Mouse (Mus musculus) forebrain, embryonic 12.5 days (tissue): Measurements from ENCODE around the gene Shld2. TPM values are rescaled to one million over a fixed set of nuclear protein-coding genes. Genes with fewer than 3 reads are reported as not detected.

Experiments used
- ATAC-seq: fragments of 200-750 bp; cut with Nextera tagmentation; 2 replicates; pipeline ENCODE4 v1.8.0; 2017; ENCODE audit warnings: moderate TSS enrichment; ENCODE audit not compliant: low FRiP score
- H3K27ac ChIP-seq: fragments of 300-500 bp; sonication (generic); 2 replicates; pipeline ENCODE4 v1.5.1; 2016; ENCODE audit warnings: mild to moderate bottlenecking
- H3K27me3 ChIP-seq: fragments of 300-500 bp; sonication (generic); 2 replicates; pipeline ENCODE4 v1.6.1; 2016; ENCODE audit warnings: mild to moderate bottlenecking
- H3K36me3 ChIP-seq: fragments of 300-500 bp; sonication (generic); replicated peaks from 2 replicates; pipeline ENCODE4 v1.6.1; 2016; ENCODE audit warnings: mild to moderate bottlenecking
- H3K4me1 ChIP-seq: fragments of 300-500 bp; sonication (generic); 2 replicates; pipeline ENCODE4 v1.6.1; 2016
- H3K4me2 ChIP-seq: fragments of 300-500 bp; sonication (generic); 2 replicates; pipeline ENCODE4 v1.6.1; 2016; ENCODE audit warnings: mild to moderate bottlenecking, moderate library complexity
- H3K4me3 ChIP-seq: fragments of 300-500 bp; sonication (generic); replicated peaks from 2 replicates; pipeline ENCODE4 v1.5.1; 2016; ENCODE audit warnings: mild to moderate bottlenecking
- H3K9ac ChIP-seq: fragments of 300-500 bp; sonication (generic); 2 replicates; pipeline ENCODE4 v1.6.1; 2016; ENCODE audit warnings: mild to moderate bottlenecking
- H3K9me3 ChIP-seq: fragments of 300-500 bp; sonication (generic); 2 replicates; pipeline ENCODE4 v1.6.1; 2016
- WGBS: fragments of 180-500 bp; shearing (Covaris S2); methylation state at CpG from one replicate; pipeline ENCODE4 v1.1.7; 2016; 5-methylcytosine and 5-hydroxymethylcytosine counted together
- polyA plus RNA-seq: library from polyadenylated mRNA; unstranded; fragments of >200 nt; fragmentation: Nextera tagmentation; extraction: Ambion mirVana; gene quantifications from 2 replicates; pipeline ENCODE4 v1.2.1, GENCODE M21; 2016

The Shld2 gene
- polyA plus RNA-seq, 1 experiment from 2014 or later: 11.0 TPM

DNA sequence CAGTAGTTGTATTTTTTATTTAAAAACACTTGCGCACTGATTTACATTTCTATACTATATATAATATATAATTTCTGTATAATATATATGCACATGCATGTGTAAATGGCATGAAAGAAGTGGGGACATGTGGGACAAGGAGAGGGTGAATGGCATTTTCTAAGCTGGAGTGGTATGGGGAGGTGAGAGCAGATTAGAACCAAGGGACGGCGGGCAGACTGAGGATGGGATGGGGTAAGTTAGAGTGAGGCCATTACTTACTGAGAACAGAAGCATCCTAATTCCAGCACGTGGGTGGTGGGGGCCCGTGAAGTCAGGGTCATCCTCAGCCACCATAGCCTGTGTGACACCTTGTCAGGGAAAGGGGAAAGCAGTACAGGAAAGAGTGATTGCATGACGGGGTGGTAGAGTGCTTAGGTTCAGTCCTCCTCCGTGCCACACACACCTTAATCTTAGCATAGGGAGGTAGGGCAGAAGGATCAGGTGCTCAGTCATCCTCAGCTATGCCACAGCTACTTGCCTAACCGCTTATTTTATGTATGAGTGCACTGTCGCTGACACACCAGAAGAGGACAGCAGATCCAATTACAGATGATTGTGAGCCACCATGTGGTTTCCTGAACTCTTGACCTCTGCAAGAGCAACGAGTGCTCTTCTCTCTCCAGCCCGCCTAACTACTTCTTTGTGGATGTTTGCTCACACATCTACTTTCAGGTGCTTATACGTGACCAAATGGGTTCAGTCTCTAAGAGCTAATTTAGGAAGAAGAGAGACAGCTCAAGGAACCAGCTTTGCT is 35.7 kb upstream of the Shld2 start:
- Histone ChIP-seq H3K9me3 (no peaks in the 10 kb centered on the region), H3K9ac (no peak overlapping the region), H3K4me2 (no peak overlapping the region), H3K4me3 (no peak overlapping the region), H3K27ac (no peak overlapping the region), H3K36me3 (peaks cover 32% of the 10 kb centered on the region), H3K4me1 (no peaks in the 10 kb centered on the region), H3K27me3 (no peaks in the 10 kb centered on the region)
- 63% methylated on average over 12 of the region's 12 CpGs for WGBS
- ATAC-seq: no peak

DNA sequence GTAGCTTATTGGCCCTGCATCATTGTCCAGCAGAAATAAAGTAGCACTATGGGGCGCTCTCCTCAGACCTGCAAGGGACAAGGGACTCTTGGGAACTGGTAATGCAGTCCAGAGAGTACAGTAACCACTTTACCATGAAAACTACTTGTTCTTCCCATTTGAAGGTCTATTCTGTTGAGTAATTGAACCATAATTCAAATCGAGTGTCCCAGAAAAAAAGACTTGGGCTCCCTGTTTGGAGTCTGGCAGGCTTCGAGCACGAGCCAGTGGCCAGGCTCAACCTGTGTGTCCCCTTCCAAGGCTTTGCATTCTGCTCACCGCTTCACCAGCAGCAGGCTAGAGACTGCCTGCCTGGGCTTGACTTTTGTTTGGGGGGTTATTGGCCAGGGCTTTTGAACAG is 34.1 kb upstream of the Shld2 start:
- peaks cover 42% of the 10 kb centered on the region for H3K36me3 ChIP-seq

DNA sequence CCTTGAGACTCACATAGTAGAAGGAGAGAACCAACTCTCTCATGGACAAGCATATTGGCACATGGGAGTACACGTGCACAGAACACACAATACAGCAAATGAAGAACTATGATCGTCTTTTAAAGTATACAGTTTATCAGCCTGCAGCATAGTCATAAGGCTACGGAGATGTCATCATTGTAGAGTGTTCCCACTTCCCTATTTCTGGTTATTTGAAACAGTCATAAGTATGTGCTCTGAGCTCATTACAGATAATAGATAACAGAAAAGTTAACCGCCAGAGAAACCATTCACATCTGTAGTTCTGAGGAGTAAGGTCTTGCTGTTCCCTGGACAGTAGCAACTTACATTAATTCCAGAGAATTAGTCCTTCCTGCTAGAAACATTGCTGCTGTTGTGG is 32.8 kb upstream of the Shld2 start:
- ATAC-seq: no peak
- WGBS: 91% methylated on average over 4 of the region's 4 CpGs

More for the DNA sequence above, 34.1 kb upstream of the Shld2 start:
- H3K4me1 ChIP-seq: no peaks in the 10 kb centered on the region
- H3K4me2 ChIP-seq: no peak overlapping the region
- no peak for ATAC-seq
- no peak overlapping the region for H3K27ac ChIP-seq
- no peaks in the 10 kb centered on the region for H3K9me3 ChIP-seq
- no peaks in the 10 kb centered on the region for H3K27me3 ChIP-seq
- 87% methylated on average over 5 of the region's 5 CpGs for WGBS
- H3K9ac ChIP-seq: no peak overlapping the region
- H3K4me3 ChIP-seq: no peak overlapping the region

DNA sequence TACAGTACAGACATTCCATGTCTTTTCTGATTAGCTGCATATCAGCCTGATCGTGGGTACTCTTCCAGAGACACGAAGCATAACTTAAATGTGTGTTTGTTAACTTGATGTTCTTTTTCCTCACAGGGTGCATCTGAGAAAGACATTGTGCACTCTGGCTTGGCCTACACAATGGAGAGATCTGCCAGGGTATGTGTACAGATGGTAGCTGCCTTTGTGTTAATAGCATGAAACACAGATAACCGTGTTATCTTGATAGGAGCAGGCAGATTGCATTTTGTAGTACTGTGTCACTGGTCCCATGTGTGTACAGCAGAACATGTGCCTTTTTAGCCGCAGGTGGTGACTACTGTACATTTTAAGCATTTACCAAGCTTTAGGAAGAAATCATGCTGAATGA is 31.7 kb upstream of the Shld2 start:
- no peaks in the 10 kb centered on the region for H3K4me1 ChIP-seq
- no peak overlapping the region for H3K4me3 ChIP-seq
- no peaks in the 10 kb centered on the region for H3K27me3 ChIP-seq
- H3K4me2 ChIP-seq: no peak overlapping the region
- H3K36me3 ChIP-seq: peaks cover 65% of the 10 kb centered on the region
- WGBS: 92% methylated on average over 4 of the region's 4 CpGs
- H3K9ac ChIP-seq: no peak overlapping the region
- no peaks in the 10 kb centered on the region for H3K9me3 ChIP-seq
- no peak for ATAC-seq
- no peak overlapping the region for H3K27ac ChIP-seq

More for the DNA sequence above, 32.8 kb upstream of the Shld2 start:
- peaks cover 54% of the 10 kb centered on the region for H3K36me3 ChIP-seq
- no peaks in the 10 kb centered on the region for H3K9me3 ChIP-seq
- H3K9ac ChIP-seq: no peak overlapping the region
- no peak overlapping the region for H3K27ac ChIP-seq
- no peaks in the 10 kb centered on the region for H3K27me3 ChIP-seq
- H3K4me3 ChIP-seq: no peak overlapping the region
- no peak overlapping the region for H3K4me2 ChIP-seq
- no peaks in the 10 kb centered on the region for H3K4me1 ChIP-seq

DNA sequence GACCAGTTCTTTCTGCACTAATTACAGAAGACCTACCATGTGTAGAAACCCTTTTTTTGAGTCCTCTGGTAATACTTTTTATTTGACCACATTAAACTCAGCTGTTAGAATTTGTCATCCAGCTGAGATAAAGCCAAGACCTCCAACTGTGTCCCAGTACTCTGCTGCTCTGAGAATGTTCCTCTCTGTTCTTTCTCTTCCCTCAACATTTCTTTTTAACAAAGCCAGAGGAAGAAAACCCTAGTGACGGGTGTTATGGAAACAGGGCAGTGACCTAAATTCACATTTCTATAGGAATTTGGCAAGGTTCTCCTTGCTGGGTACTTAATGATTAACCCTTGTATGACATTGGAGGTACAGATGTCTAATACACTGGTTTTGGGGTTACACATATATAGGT is 29.2 kb upstream of the Shld2 start:
- WGBS: 48% methylated on average over 1 of the region's 1 CpGs
- H3K36me3 ChIP-seq: peaks cover 86% of the 10 kb centered on the region

DNA sequence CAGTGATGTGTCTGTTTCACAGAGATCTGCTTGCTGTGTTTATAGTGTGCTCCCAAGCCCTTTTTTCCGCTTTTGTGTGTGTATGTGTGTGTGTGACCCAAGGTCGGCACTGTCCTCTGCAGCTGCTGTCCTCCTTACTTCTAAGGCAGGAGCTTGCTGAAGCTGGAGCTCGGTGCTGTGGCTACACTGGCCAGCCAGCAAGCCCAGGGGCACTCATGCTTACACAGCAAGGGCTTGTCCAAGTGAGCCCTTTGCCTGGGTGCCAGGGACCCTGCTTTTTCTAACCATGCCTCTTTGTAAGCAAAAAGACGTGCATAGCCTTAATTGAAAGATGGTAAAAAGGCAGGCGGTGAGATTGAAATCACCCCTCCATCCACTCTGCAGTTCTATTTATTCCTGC is 22.2 kb upstream of the Shld2 start:
- Histone ChIP-seq H3K4me2 (no peak overlapping the region), H3K27ac (no peak overlapping the region), H3K4me3 (no peak overlapping the region), H3K9me3 (no peaks in the 10 kb centered on the region), H3K9ac (no peak overlapping the region), H3K27me3 (no peaks in the 10 kb centered on the region), H3K4me1 (no peaks in the 10 kb centered on the region), H3K36me3 (peaks cover 73% of the 10 kb centered on the region)
- WGBS: 88% methylated on average over 5 of the region's 5 CpGs
- ATAC-seq: no peak

More for the DNA sequence above, 29.2 kb upstream of the Shld2 start:
- Histone ChIP-seq H3K27ac (no peak overlapping the region), H3K9me3 (no peaks in the 10 kb centered on the region), H3K27me3 (no peaks in the 10 kb centered on the region), H3K4me2 (no peak overlapping the region), H3K4me1 (no peaks in the 10 kb centered on the region), H3K9ac (no peak overlapping the region), H3K4me3 (no peak overlapping the region)
- ATAC-seq: no peak

DNA sequence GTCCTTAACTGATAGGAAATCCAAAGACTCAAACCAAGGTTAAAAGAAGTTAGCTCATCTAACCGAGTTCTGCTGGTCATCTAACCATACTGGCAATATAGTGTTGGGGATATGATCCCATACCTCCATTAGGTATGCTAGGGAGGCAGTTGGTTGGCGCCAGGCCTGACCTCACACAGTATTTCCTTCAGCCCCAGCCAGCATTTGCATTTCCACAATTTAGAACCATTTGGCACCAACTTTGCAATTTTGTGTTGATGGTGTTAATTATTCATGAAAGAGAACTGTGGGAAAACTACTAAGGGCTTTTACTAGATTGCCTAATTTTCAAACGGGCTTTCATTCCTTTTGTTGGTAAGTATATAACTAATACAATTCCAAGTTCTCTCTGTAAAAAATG is 21.6 kb upstream of the Shld2 start:
- no peak overlapping the region for H3K4me3 ChIP-seq
- H3K4me1 ChIP-seq: no peaks in the 10 kb centered on the region
- no peaks in the 10 kb centered on the region for H3K27me3 ChIP-seq
- no peak overlapping the region for H3K27ac ChIP-seq
- H3K9me3 ChIP-seq: no peaks in the 10 kb centered on the region
- no peak overlapping the region for H3K9ac ChIP-seq
- peaks cover 67% of the 10 kb centered on the region for H3K36me3 ChIP-seq
- ATAC-seq: no peak
- 80% methylated on average over 3 of the region's 3 CpGs for WGBS
- no peak overlapping the region for H3K4me2 ChIP-seq

DNA sequence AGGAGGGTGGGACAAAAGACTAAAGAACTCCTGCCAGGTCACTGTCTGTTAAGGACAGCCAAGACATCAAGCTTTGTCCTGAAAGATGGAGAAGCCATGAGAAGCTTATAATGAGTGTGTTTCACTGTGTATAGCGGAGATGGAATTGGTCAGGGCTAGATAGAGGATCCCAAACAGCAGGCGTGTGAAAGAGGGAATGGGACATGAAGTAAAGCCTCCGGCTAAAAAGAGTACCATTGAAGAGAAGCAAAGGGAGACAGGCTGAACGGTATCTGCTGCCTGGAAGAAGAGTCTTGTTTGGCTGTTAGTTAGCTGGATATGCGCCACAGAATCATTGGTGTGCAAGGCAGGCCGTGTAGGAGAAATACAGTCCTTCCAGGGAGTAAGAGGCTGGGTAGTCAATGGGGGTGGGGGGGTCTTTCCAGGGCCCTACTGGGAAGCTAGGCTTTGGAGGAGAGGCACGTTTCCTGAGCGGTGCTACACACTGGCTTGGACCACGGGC is 20.4 kb upstream of the Shld2 start:
- no peaks in the 10 kb centered on the region for H3K9me3 ChIP-seq
- WGBS: 88% methylated on average over 9 of the region's 9 CpGs
- no peak overlapping the region for H3K4me3 ChIP-seq
- no peak overlapping the region for H3K9ac ChIP-seq
- H3K4me2 ChIP-seq: no peak overlapping the region
- no peak overlapping the region for H3K27ac ChIP-seq
- no peaks in the 10 kb centered on the region for H3K4me1 ChIP-seq
- no peak for ATAC-seq
- H3K36me3 ChIP-seq: peaks cover 55% of the 10 kb centered on the region
- H3K27me3 ChIP-seq: no peaks in the 10 kb centered on the region

DNA sequence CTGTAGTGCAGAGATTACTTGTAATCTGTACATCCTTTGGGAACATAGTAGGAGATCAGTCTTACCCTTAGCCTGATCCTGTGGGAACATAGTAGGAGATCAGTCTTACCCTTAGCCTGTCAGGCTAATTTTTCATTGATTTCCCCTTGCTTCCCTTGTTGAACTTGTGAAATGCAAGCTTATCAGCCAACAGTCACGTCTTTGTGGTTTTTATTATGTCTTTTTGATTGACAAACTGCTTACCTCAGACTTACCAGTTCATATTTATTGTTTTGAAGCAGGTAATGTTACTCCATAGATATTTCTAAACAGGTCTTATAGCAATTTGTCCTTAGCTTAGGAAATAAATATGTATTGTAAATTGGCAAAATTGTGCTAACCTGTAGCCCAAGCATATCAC is 17.3 kb upstream of the Shld2 start:
- H3K4me3 ChIP-seq: no peak overlapping the region
- H3K27me3 ChIP-seq: no peaks in the 10 kb centered on the region
- no peak overlapping the region for H3K4me2 ChIP-seq
- no peak for ATAC-seq
- peaks cover 51% of the 10 kb centered on the region for H3K36me3 ChIP-seq
- H3K9me3 ChIP-seq: no peaks in the 10 kb centered on the region
- 85% methylated on average over 1 of the region's 1 CpGs for WGBS
- H3K9ac ChIP-seq: no peak overlapping the region
- H3K4me1 ChIP-seq: no peaks in the 10 kb centered on the region
- no peak overlapping the region for H3K27ac ChIP-seq

DNA sequence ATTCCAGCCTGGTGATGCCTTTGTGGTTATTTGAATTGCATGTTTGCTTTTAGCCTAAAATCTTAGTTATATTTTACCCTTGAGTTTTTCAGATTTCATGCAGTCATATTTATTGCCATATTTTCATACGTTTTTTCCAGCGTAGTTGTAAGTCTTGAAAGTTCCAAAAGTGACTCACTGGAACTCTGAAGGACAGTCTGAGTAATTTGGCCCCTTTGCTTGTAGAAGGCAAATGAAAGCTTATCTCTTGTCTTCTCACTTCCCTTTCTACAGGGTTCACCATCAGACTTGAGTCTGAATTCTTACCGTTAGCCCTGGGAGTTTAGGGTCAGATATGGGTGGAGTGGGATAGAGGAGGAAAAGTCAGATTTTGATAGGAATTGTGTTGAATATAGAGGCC is 16.3 kb upstream of the Shld2 start:
- H3K4me2 ChIP-seq: no peak overlapping the region
- H3K9ac ChIP-seq: no peak overlapping the region
- no peak overlapping the region for H3K27ac ChIP-seq
- no peaks in the 10 kb centered on the region for H3K9me3 ChIP-seq
- WGBS: 91% methylated on average over 3 of the region's 3 CpGs
- H3K4me3 ChIP-seq: no peak overlapping the region
- H3K27me3 ChIP-seq: no peaks in the 10 kb centered on the region
- H3K4me1 ChIP-seq: no peaks in the 10 kb centered on the region
- H3K36me3 ChIP-seq: peaks cover 46% of the 10 kb centered on the region
- ATAC-seq: no peak

DNA sequence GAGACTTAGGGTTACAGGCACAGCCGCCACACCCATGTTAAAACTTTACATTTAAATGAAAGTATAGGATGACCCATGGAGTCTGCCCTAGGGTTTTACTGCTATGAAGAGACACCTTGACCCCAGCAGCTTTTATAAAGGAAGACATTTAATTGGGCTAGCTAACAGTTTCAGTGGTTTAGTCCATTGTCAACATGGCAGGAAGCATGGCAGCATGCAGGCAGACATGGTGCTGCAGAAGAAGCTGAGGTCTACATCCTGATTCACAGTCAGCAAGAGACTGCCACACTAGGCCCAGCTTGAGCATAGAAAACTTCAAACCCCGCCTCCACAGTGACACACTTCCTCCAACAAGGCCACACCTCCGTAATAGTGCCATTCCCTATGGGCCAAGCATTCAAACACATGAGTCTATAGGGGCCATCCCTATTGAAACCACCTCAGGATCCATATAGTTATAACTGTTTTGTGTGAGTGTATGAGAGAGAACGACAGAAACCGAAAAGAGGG is 13.3 kb upstream of the Shld2 start:
- 93% methylated on average over 5 of the region's 5 CpGs for WGBS
- Histone ChIP-seq H3K4me1 (no peaks in the 10 kb centered on the region), H3K36me3 (peaks cover 30% of the 10 kb centered on the region), H3K27me3 (no peaks in the 10 kb centered on the region), H3K9me3 (no peaks in the 10 kb centered on the region), H3K27ac (no peak overlapping the region), H3K4me3 (no peak overlapping the region), H3K4me2 (no peak overlapping the region), H3K9ac (no peak overlapping the region)
- no peak for ATAC-seq

DNA sequence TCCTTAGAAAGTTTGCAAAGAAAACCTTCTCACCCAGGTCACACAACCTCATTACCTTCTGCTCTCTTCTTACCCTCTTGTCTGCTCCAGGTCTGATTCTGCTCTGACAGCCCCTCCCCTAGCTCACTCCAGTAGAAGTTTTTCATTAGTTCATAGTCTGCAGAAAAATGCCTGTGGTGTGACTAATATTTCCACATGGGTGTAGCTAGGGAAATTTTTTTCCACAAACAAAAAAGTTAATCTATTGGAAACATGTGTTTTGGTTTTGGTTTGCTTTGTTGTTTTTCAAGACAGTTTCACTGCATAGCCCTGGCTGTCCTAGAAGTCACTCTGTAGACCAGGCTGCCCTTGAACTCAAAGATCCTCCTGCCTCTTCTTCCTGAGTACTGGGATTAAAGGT is 7.8 kb upstream of the Shld2 start:
- Histone ChIP-seq H3K36me3 (peaks cover 18% of the 10 kb centered on the region), H3K9me3 (no peaks in the 10 kb centered on the region), H3K27ac (no peak overlapping the region), H3K4me3 (no peak overlapping the region), H3K9ac (no peak overlapping the region), H3K4me1 (peaks cover 16% of the 10 kb centered on the region), H3K27me3 (no peaks in the 10 kb centered on the region), H3K4me2 (no peak overlapping the region)
- no peak for ATAC-seq

DNA sequence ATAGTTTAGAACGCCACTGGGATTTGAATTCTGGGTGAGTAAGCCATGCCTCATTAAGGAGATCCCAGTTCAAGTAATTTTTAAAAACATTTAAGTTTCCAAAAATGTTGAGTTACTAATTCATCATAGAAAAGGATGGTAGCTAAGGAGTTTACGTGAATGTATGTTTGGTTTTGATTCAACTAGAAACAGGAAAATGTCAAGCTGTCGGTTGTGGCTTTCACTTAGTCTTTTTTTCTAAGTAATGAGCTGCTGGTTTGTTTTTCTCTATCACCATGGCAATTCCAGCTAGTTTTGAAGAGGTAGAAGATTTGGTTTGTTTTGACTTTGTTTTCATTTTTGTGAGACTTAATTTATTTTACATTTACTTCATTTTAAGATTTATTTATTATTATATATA is 7.1 kb upstream of the Shld2 start:
- H3K9me3 ChIP-seq: no peaks in the 10 kb centered on the region
- H3K27me3 ChIP-seq: no peaks in the 10 kb centered on the region
- H3K9ac ChIP-seq: no peak overlapping the region
- no peak overlapping the region for H3K4me2 ChIP-seq
- H3K4me3 ChIP-seq: no peak overlapping the region
- ATAC-seq: no peak
- 90% methylated on average over 3 of the region's 3 CpGs for WGBS
- H3K4me1 ChIP-seq: peaks cover 22% of the 10 kb centered on the region
- no peak overlapping the region for H3K27ac ChIP-seq
- H3K36me3 ChIP-seq: peaks cover 16% of the 10 kb centered on the region
